ENCODE assay signal across 17 mouse cellular contexts in genomic region chr11:121112091-121112775, GRCm38 (mm10). TPM values are rescaled to one million over a fixed set of nuclear protein-coding genes. Genes with fewer than 3 reads are reported as not detected.
A peak's percentile ranks its signal among the peaks of the same experiment; 100 is the strongest.
DNase-seq lines count a peak whose midpoint lies in the region; TF ChIP-seq lines count a peak whose summit lies in the region.
"Had no signal": no experiment of that assay in that cellular context is flagged by ENCODE, and none has a peak within 500 bp of the region (broad histone marks: within the 10 kb centered on the region; RNA-seq: fewer than 3 reads in every experiment).

No protein-coding gene starts in this region.

- H3K27ac ChIP-seq in cerebellum, adult 2 months (ENCODE audit: insufficient read depth, low read length) = no peak overlapping the region
- H3K27ac ChIP-seq: kidney, postnatal 0 days; liver, embryonic 14.5 days; midbrain, embryonic 15.5 days had no signal

- no peak for TF ChIP-seq CTCF in cerebellum, adult 2 months (IDR thresholded peaks at IDR 0.05; ENCODE audit: borderline replicate concordance, insufficient read depth, low read depth, low read length)

- no peak for TF ChIP-seq POLR2A in cerebellum, adult 2 months (IDR thresholded peaks at IDR 0.05; ENCODE audit: borderline replicate concordance, insufficient read depth, low read length)

- H3K4me1 ChIP-seq in cerebellum, adult 2 months (ENCODE audit: control insufficient read depth, insufficient read depth, low read length) = peaks cover 14% of the 10 kb centered on the region

- peak; percentile 28 for DNase-seq in lung, postnatal 10 days
- DNase-seq in lung, adult 18-20 months = no peak
- DNase-seq in adrenal gland, adult 8-10 months = peak; percentile 61
- DNase-seq in cerebellum, adult 2 months = peak; percentile 71 to 78
- no peak for DNase-seq in right cerebral cortex, postnatal 14 days
- DNase-seq in left cerebral cortex, adult 11 months (ENCODE audit: low spot score) = no peak
- DNase-seq in T-cell, adult 2 months (ENCODE audit: low spot score) = no peak
- DNase-seq: heart, adult 18-20 months; right cerebral cortex, adult 18-20 months had no signal

- WGBS in cerebellum, adult 2 months = 8% methylated on average over 5 of the region's 5 CpGs

- no peak overlapping the region for H3K4me3 ChIP-seq in cerebellum, adult 2 months (replicated peaks; ENCODE audit: insufficient read depth, low read depth, low read length)
- H3K4me3 ChIP-seq: midbrain, embryonic 15.5 days had no signal

- H3K27me3 ChIP-seq in cerebellum, adult 2 months (ENCODE audit: control insufficient read depth, insufficient read depth, low read length) = no peaks in the 10 kb centered on the region
- H3K27me3 ChIP-seq: midbrain, embryonic 15.5 days had no signal

RNA-seq across cellular contexts. Expression of gene Tex19.2, which starts 6.2 kb away (rescaled TPM):
- not detected for total RNA-seq in adrenal gland, adult 8-10 months (2022)
- not detected in 2 replicates for polyA plus RNA-seq in cerebellum, adult 2 months (2012; rRNA removed)
- total RNA-seq: heart, adult 18-20 months; hematopoietic stem cell, adult 5-6 weeks; left cerebral cortex, postnatal 25 days had no signal
- polyA plus RNA-seq: cortical plate, adult 2 months; midbrain, embryonic 15.5 days; neural tube, embryonic 14.5 days had no signal

RNA-seq across cellular contexts. Expression of gene Sectm1a, which starts 31.2 kb away (rescaled TPM):
- total RNA-seq in adrenal gland, adult 8-10 months (2022) = under 1 TPM in 2 of 4 experiments, not detected in 2; 0.21 to 0.46 TPM
- not detected in 2 replicates for polyA plus RNA-seq in cerebellum, adult 2 months (2012; rRNA removed)
- total RNA-seq: hematopoietic stem cell, adult 5-6 weeks; left cerebral cortex, postnatal 25 days had no signal
- polyA plus RNA-seq: cortical plate, adult 2 months; midbrain, embryonic 15.5 days; neural tube, embryonic 14.5 days had no signal

RNA-seq across cellular contexts. Expression of gene Tex19.1, which starts 33.7 kb away (rescaled TPM):
- not detected for total RNA-seq in adrenal gland, adult 8-10 months (2022)
- 0.11 TPM in 1 of 2 replicates, not detected in the other for polyA plus RNA-seq in cerebellum, adult 2 months (2012; rRNA removed)
- total RNA-seq: heart, adult 18-20 months; hematopoietic stem cell, adult 5-6 weeks; left cerebral cortex, postnatal 25 days had no signal
- polyA plus RNA-seq: cortical plate, adult 2 months; kidney, postnatal 0 days; midbrain, embryonic 15.5 days; neural tube, embryonic 14.5 days had no signal

RNA-seq across cellular contexts. Expression of gene Uts2r, which starts 47.8 kb away (rescaled TPM):
- total RNA-seq in adrenal gland, adult 8-10 months (2022) = not detected
- polyA plus RNA-seq in cerebellum, adult 2 months (2012; rRNA removed) = 0.59 and 0.63 TPM in 2 replicates
- total RNA-seq: hematopoietic stem cell, adult 5-6 weeks; left cerebral cortex, postnatal 25 days had no signal
- polyA plus RNA-seq: kidney, postnatal 0 days; liver, embryonic 14.5 days; urinary bladder, adult 2 months had no signal

RNA-seq across cellular contexts. Expression of gene Sectm1b, which starts 48.9 kb away (rescaled TPM):
- not detected for total RNA-seq in adrenal gland, adult 8-10 months (2022)
- not detected in 2 replicates for polyA plus RNA-seq in cerebellum, adult 2 months (2012; rRNA removed)
- total RNA-seq: heart, adult 18-20 months; hematopoietic stem cell, adult 5-6 weeks; left cerebral cortex, postnatal 25 days had no signal
- polyA plus RNA-seq: cortical plate, adult 2 months; midbrain, embryonic 15.5 days; neural tube, embryonic 14.5 days; urinary bladder, adult 2 months had no signal

Comparison
In these comparisons a context has a peak if more than half of its experiments do, and no peak if none do; other contexts are left out.
1. DNase-seq: peak in lung, postnatal 10 days (single experiment), adrenal gland, adult 8-10 months (single experiment) and cerebellum, adult 2 months (2 of 2); none in lung, adult 18-20 months (0 of 2), right cerebral cortex, postnatal 14 days (single experiment), left cerebral cortex, adult 11 months (single experiment) and T-cell, adult 2 months (single experiment).